Mouse (Mus musculus): ENCODE data around the gene Myh13. TPM values are rescaled to one million over a fixed set of nuclear protein-coding genes. Genes with fewer than 3 reads are reported as not detected.

The Myh13 gene
- 0.10 TPM in 1 of 4 replicates, not detected in the others for total RNA-seq (2023; ENCODE audit: inconsistent age)

DNA sequence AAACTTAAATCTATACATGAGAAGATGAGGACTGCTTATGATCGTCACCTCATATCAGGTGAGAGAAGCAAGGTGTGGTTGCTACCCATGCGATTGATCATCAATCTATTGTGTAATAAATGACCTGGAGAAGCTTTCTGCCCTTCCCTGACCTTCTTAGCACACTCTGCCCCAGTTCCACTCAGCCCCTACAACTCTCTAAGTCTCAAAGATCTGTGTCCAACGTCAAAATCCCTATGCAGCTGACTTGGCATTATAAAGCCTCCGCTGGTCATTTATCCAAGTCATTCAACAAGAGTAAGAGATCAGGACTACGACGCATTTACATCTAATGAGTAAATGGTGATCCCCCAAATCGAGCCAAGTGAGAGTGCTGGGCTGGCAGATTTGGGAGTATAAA lies at the start of gene Myh13:
Gene Myh13, plus strand, starts transcription at position 301 of the 400 bp plus-strand sequence.

DNA sequence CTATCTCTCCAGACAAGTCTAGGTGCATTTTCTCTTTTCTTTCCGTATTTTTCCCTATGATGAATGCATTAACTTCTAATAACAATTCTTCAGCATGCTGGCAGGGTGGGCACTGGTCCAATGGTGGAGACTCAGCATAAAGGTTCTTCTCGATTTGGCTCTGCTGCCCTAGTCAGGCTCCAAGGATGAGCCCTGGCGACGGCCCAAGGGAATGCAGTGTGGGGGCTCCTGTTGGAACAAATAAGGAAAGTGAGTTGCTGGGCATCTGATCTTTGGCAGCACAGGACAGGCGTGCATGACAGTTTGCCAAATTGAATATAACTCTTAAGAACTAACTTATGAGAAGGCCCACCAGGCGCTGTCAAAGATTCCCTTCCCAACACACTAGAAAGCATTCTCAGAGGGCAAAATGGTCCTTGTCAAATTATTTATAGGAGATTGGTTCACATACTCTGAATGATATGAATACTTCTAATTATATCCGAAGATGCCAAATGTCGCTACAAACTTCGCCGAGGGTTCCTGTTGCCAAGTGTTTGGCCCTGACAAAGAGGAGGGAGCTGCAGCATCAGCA lies 44.8 kb upstream of the Myh13 start, which contains the start of gene Myh8:
Gene Myh8, plus strand, starts transcription at position 524 of the 574 bp plus-strand sequence.

Other genes starting within 250 kb of the Myh13 start
- not detected in 4 replicates for gene Myh3, start 243.4 kb upstream of the Myh13 start, total RNA-seq (2023; ENCODE audit: inconsistent age)
- not detected in 4 replicates for gene Myh2, start 150.6 kb upstream of the Myh13 start, total RNA-seq (2023; ENCODE audit: inconsistent age)
- not detected in 4 replicates for gene Myh1, start 121.6 kb upstream of the Myh13 start, total RNA-seq (2023; ENCODE audit: inconsistent age)
- gene Myh4, start 83.6 kb upstream of the Myh13 start, total RNA-seq (2023; ENCODE audit: inconsistent age), result not detected in 4 replicates
- not detected in 4 replicates for gene Myh8, start 44.5 kb upstream of the Myh13 start, total RNA-seq (2023; ENCODE audit: inconsistent age)
- gene Gas7, start 133.8 kb downstream of the Myh13 start, total RNA-seq (2023; ENCODE audit: inconsistent age), result 1.5 to 7.0 TPM (median 4.1 TPM) in 4 replicates

Measured in B cell, adult (primary cell).